Mouse (Mus musculus): ENCODE results near the gene Plekhm2. TPM values are rescaled to one million over a fixed set of nuclear protein-coding genes. Genes with fewer than 3 reads are reported as not detected.

Gene Plekhm2
- polyA plus RNA-seq, 1 experiment from 2014 or later: 3.5 TPM

DNA sequence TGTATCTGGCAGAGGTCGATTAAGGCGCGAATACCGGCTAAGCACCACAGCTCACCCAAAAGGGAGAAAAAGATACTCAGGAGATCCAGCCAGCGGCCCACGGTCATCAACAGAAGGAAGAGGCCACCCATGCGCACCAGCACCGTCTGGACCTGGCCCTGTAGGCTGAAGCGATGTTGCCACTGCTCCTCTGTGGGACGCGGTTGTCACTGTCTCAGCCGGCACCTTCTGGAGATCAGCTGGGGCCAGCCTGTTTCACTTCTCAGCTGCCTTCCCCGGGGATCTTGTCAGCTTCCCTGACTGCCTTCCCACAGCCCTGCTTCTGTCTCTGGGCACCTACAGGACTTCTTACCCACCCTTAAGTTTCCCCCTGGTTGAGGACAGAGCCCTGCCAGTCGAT lies 49.8 kb downstream of the Plekhm2 start:
- no peak for ATAC-seq (ENCODE audit: low FRiP score, low TSS enrichment)
- Histone ChIP-seq H3K27ac (ENCODE audit: low read depth, low read length) (no peak overlapping the region), H3K36me3 (ENCODE audit: control insufficient read depth, insufficient read depth, low read length) (no peaks in the 10 kb centered on the region), H3K4me1 (ENCODE audit: control insufficient read depth, insufficient read depth, low read length) (peaks cover 11% of the 10 kb centered on the region), H3K4me3 (ENCODE audit: low read length) (no peak overlapping the region), H3K27me3 (ENCODE audit: control insufficient read depth, insufficient read depth, low read length) (0 out of 2 replicates have a peak, but pooled peaks cover 2% of the 10 kb centered on the region), H3K9ac (ENCODE audit: low read depth, low read length) (no peak overlapping the region), H3K9me3 (ENCODE audit: control insufficient read depth, low read length) (no peaks in the 10 kb centered on the region), H3K4me2 (replicated peaks; ENCODE audit: low read depth, low read length) (no peak overlapping the region)
- WGBS: 87% methylated on average over 14 of the region's 14 CpGs

GRCm38 (mm10) chr4:141609538-141609937 lies 55.2 kb downstream of the Plekhm2 start:
- Histone ChIP-seq H3K4me3 (ENCODE audit: low read length) (no peak overlapping the region), H3K9me3 (ENCODE audit: control insufficient read depth, low read length) (no peaks in the 10 kb centered on the region; the same call in 1 of the 2 replicates), H3K27ac (ENCODE audit: low read depth, low read length) (no peak overlapping the region), H3K27me3 (ENCODE audit: control insufficient read depth, insufficient read depth, low read length) (no peaks in the 10 kb centered on the region), H3K4me2 (replicated peaks; ENCODE audit: low read depth, low read length) (no peak overlapping the region), H3K4me1 (ENCODE audit: control insufficient read depth, insufficient read depth, low read length) (peaks cover 5% of the 10 kb centered on the region; the same call in 1 of the 2 replicates), H3K9ac (ENCODE audit: low read depth, low read length) (no peak overlapping the region), H3K36me3 (ENCODE audit: control insufficient read depth, insufficient read depth, low read length) (no peaks in the 10 kb centered on the region)
- no peak for ATAC-seq (ENCODE audit: low FRiP score, low TSS enrichment)
- 72% methylated on average over 6 of the region's 6 CpGs for WGBS

DNA sequence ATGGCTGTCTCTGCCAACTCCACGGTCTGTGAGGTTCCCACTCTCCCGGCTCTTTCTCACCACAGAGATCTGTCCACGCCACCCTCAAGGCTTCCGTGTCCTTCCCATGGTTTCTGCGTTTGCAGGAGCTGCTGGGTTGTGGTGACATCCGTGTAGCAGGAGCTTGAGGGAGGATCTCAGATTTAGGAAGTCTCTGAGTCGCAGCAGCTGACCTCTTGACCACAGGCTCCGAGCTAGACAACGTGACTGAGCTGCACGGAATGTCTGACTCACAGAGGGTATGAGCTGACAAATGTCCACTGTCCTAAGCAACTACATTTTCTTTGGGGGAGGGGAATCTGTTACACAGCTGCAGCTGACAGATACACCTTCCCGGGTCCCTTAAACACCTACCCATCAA lies 58.8 kb downstream of the Plekhm2 start, which contains the start of gene Fblim1:
Gene Fblim1 (minus strand): TSS at position 236 of the 400 bp plus-strand sequence.
- ATAC-seq (ENCODE audit: low FRiP score, low TSS enrichment): no peak
- no peaks in the 10 kb centered on the region for H3K36me3 ChIP-seq (ENCODE audit: control insufficient read depth, insufficient read depth, low read length)
- no peak within 1 kb of the TSS for H3K9ac ChIP-seq (ENCODE audit: low read depth, low read length)
- no peak within 1 kb of the TSS for H3K4me2 ChIP-seq (replicated peaks; ENCODE audit: low read depth, low read length)
- H3K4me1 ChIP-seq (ENCODE audit: control insufficient read depth, insufficient read depth, low read length): peaks cover 16% of the 10 kb centered on the region; the same call in 1 of the 2 replicates
- no peaks in the 10 kb centered on the region; the same call in 1 of the 2 replicates for H3K9me3 ChIP-seq (ENCODE audit: control insufficient read depth, low read length)
- H3K27ac ChIP-seq (ENCODE audit: low read depth, low read length): peak within 1 kb of the TSS; percentile 12; the same call in 1 of the 2 replicates
- H3K4me3 ChIP-seq (ENCODE audit: low read length): no peak within 1 kb of the TSS
- 74% methylated on average over 11 of the region's 11 CpGs for WGBS
- no peaks in the 10 kb centered on the region for H3K27me3 ChIP-seq (ENCODE audit: control insufficient read depth, insufficient read depth, low read length)

DNA sequence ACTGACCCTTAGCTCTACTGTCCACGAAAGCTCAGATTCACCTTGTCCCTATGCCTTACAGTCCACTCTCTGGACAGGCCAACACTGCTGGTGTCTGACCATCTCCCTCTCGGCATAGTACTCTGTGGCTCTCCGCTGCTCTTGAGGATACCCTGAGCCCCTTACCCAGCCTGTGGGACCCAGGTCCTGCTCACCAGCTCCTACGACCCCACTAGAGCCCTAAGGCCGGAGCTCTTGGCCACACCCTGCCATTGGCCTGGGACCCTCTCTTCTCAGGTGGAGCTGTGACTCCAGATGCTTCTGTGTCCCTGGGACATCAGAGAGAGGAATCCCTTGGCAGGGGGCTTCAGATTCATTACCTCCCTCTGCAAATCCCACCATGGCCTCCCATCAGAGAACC lies 59.3 kb downstream of the Plekhm2 start:
- Histone ChIP-seq H3K36me3 (ENCODE audit: control insufficient read depth, insufficient read depth, low read length) (no peaks in the 10 kb centered on the region), H3K27ac (ENCODE audit: low read depth, low read length) (no peak overlapping the region), H3K4me3 (ENCODE audit: low read length) (no peak overlapping the region), H3K4me2 (replicated peaks; ENCODE audit: low read depth, low read length) (no peak overlapping the region), H3K9me3 (ENCODE audit: control insufficient read depth, low read length) (no peaks in the 10 kb centered on the region; the same call in 1 of the 2 replicates), H3K27me3 (ENCODE audit: control insufficient read depth, insufficient read depth, low read length) (no peaks in the 10 kb centered on the region), H3K4me1 (ENCODE audit: control insufficient read depth, insufficient read depth, low read length) (peaks cover 17% of the 10 kb centered on the region; the same call in 1 of the 2 replicates), H3K9ac (ENCODE audit: low read depth, low read length) (no peak overlapping the region)
- 92% methylated on average over 5 of the region's 5 CpGs for WGBS
- ATAC-seq (ENCODE audit: low FRiP score, low TSS enrichment): no peak

GRCm38 (mm10) chr4:141604493-141604892 lies 60.2 kb downstream of the Plekhm2 start:
- Histone ChIP-seq H3K4me1 (ENCODE audit: control insufficient read depth, insufficient read depth, low read length) (peaks cover 21% of the 10 kb centered on the region; the same call in 1 of the 2 replicates), H3K27me3 (ENCODE audit: control insufficient read depth, insufficient read depth, low read length) (no peaks in the 10 kb centered on the region), H3K9ac (ENCODE audit: low read depth, low read length) (no peak overlapping the region), H3K36me3 (ENCODE audit: control insufficient read depth, insufficient read depth, low read length) (no peaks in the 10 kb centered on the region), H3K27ac (ENCODE audit: low read depth, low read length) (peak overlapping the region; percentile 12; the same call in 1 of the 2 replicates), H3K4me2 (replicated peaks; ENCODE audit: low read depth, low read length) (no peak overlapping the region), H3K9me3 (ENCODE audit: control insufficient read depth, low read length) (no peaks in the 10 kb centered on the region; the same call in 1 of the 2 replicates), H3K4me3 (ENCODE audit: low read length) (no peak overlapping the region)
- no peak for ATAC-seq (ENCODE audit: low FRiP score, low TSS enrichment)
- WGBS: 43% methylated on average over 8 of the region's 8 CpGs

GRCm38 (mm10) chr4:141603921-141604320 lies 60.8 kb downstream of the Plekhm2 start:
- Histone ChIP-seq H3K4me1 (ENCODE audit: control insufficient read depth, insufficient read depth, low read length) (peaks cover 21% of the 10 kb centered on the region; the same call in 1 of the 2 replicates), H3K9me3 (ENCODE audit: control insufficient read depth, low read length) (no peaks in the 10 kb centered on the region; the same call in 1 of the 2 replicates), H3K27me3 (ENCODE audit: control insufficient read depth, insufficient read depth, low read length) (no peaks in the 10 kb centered on the region), H3K27ac (ENCODE audit: low read depth, low read length) (peak overlapping the region; percentile 12; the same call in 1 of the 2 replicates), H3K36me3 (ENCODE audit: control insufficient read depth, insufficient read depth, low read length) (no peaks in the 10 kb centered on the region), H3K4me3 (ENCODE audit: low read length) (no peak overlapping the region), H3K4me2 (replicated peaks; ENCODE audit: low read depth, low read length) (no peak overlapping the region), H3K9ac (ENCODE audit: low read depth, low read length) (no peak overlapping the region)
- no peak for ATAC-seq (ENCODE audit: low FRiP score, low TSS enrichment)
- WGBS: 68% methylated on average over 4 of the region's 4 CpGs

GRCm38 (mm10) chr4:141602523-141603223 lies 62.0 kb downstream of the Plekhm2 start:
- no peaks in the 10 kb centered on the region; the same call in 1 of the 2 replicates for H3K9me3 ChIP-seq (ENCODE audit: control insufficient read depth, low read length)

DNA sequence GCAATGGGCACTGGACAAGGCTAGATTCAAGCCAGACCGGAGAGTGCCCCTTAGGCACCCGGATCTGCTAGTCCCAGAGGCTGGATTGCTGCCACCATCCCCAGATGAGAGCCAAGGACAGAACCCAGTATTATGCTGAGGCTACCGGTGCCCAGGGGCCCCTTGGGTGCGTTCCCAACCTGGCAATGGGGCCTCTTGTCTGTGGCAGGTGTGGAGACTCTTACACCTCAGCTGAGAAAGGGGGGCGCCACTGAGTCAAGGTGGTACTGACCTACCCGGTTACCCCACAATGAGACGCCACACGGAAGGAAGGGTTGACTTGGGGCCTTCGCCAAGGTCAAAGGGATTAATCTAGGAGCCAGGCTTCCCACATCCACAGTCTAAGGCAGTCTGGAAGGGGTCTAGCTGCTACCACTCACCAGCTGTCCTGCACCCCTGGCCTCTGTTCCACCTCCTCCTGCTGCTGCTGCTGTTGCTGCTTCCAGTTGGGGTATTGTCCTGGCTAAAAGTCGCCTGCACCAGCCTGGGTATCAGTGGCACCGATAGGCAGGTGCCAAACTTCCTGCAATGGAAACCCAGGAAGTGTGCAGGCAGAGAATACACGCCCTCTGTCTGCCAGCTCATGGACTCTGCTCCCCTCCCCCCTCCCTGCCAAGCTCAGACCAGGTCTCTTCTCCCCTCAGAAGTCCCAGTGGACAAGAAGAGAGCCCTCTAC lies 63.4 kb downstream of the Plekhm2 start:
- H3K4me3 ChIP-seq (ENCODE audit: low read length): no peak overlapping the region
- H3K4me2 ChIP-seq (replicated peaks; ENCODE audit: low read depth, low read length): no peak overlapping the region
- H3K36me3 ChIP-seq (ENCODE audit: control insufficient read depth, insufficient read depth, low read length): no peaks in the 10 kb centered on the region
- no peaks in the 10 kb centered on the region; the same call in 1 of the 2 replicates for H3K9me3 ChIP-seq (ENCODE audit: control insufficient read depth, low read length)
- no peak overlapping the region for H3K27ac ChIP-seq (ENCODE audit: low read depth, low read length)
- no peak for ATAC-seq (ENCODE audit: low FRiP score, low TSS enrichment)
- no peaks in the 10 kb centered on the region for H3K27me3 ChIP-seq (ENCODE audit: control insufficient read depth, insufficient read depth, low read length)
- no peak overlapping the region for H3K9ac ChIP-seq (ENCODE audit: low read depth, low read length)
- H3K4me1 ChIP-seq (ENCODE audit: control insufficient read depth, insufficient read depth, low read length): peaks cover 30% of the 10 kb centered on the region
- 77% methylated on average over 12 of the region's 12 CpGs for WGBS

More at GRCm38 (mm10) chr4:141602523-141603223, 62.0 kb downstream of the Plekhm2 start:
- Histone ChIP-seq H3K27ac (ENCODE audit: low read depth, low read length) (no peak overlapping the region), H3K4me3 (ENCODE audit: low read length) (no peak overlapping the region), H3K4me2 (replicated peaks; ENCODE audit: low read depth, low read length) (no peak overlapping the region), H3K4me1 (ENCODE audit: control insufficient read depth, insufficient read depth, low read length) (peaks cover 21% of the 10 kb centered on the region; the same call in 1 of the 2 replicates), H3K9ac (ENCODE audit: low read depth, low read length) (no peak overlapping the region), H3K36me3 (ENCODE audit: control insufficient read depth, insufficient read depth, low read length) (no peaks in the 10 kb centered on the region), H3K27me3 (ENCODE audit: control insufficient read depth, insufficient read depth, low read length) (no peaks in the 10 kb centered on the region)
- WGBS: 59% methylated on average over 11 of the region's 11 CpGs
- no peak for ATAC-seq (ENCODE audit: low FRiP score, low TSS enrichment)

Data from kidney, embryonic 14.5 days (tissue).